11 mouse cellular contexts compared by ENCODE assay signal in the genomic region with DNA sequence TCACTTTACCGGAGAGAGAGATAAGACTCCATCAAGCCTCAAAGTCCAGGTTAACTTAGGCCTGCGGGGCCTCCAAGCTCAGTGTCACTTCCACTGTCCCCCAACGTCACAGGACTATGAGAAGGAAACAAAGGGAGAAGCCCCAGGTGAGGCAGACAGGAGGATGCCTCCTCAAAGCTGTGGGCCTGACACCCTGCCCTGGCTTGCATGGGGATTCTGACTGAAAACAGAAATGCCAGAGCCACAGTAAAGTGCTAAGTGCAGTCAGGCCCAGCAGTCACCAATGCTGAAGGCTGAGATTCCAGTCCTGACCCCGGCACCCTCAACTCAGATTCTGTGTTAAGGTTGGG. TPM values are rescaled to one million over a fixed set of nuclear protein-coding genes. Genes with fewer than 3 reads are reported as not detected.
DNase-seq lines count a peak whose midpoint lies in the region; ATAC-seq and TF ChIP-seq lines count a peak whose summit lies in the region.
"Had no signal": no experiment of that assay in that cellular context is flagged by ENCODE, and none has a peak within 500 bp of the region (broad histone marks: within the 10 kb centered on the region; RNA-seq: fewer than 3 reads in every experiment).

No protein-coding gene starts in this region.

- H3K9me3 ChIP-seq in lung, embryonic 15.5 days = no peaks in the 10 kb centered on the region
- H3K9me3 ChIP-seq in embryonic facial prominence, embryonic 12.5 days = no peaks in the 10 kb centered on the region
- no peaks in the 10 kb centered on the region for H3K9me3 ChIP-seq in liver, embryonic 16.5 days (replicated peaks; ENCODE audit: control insufficient read depth, low read length)
- H3K9me3 ChIP-seq in midbrain, embryonic 14.5 days (ENCODE audit: control insufficient read depth, low read length) = no peaks in the 10 kb centered on the region

- peak overlapping the region; percentile 62 for H3K9ac ChIP-seq in heart, adult 2 months (ENCODE audit: low read depth, low read length)
- peak overlapping the region; percentile 10 for H3K9ac ChIP-seq in lung, embryonic 15.5 days
- H3K9ac ChIP-seq in embryonic facial prominence, embryonic 12.5 days = no peak overlapping the region
- no peak overlapping the region for H3K9ac ChIP-seq in liver, embryonic 16.5 days (ENCODE audit: low read depth, low read length)
- no peak overlapping the region for H3K9ac ChIP-seq in midbrain, embryonic 14.5 days (replicated peaks; ENCODE audit: low read length)

- no peak overlapping the region for H3K4me2 ChIP-seq in lung, embryonic 15.5 days
- no peak overlapping the region for H3K4me2 ChIP-seq in embryonic facial prominence, embryonic 12.5 days (replicated peaks)
- H3K4me2 ChIP-seq in liver, embryonic 16.5 days (ENCODE audit: low read depth, low read length) = no peak overlapping the region
- no peak overlapping the region for H3K4me2 ChIP-seq in midbrain, embryonic 14.5 days (ENCODE audit: low read length)

- TF ChIP-seq CTCF in heart, adult 2 months (IDR thresholded peaks at IDR 0.05) = no peak

- peaks cover 16% of the 10 kb centered on the region for H3K79me2 ChIP-seq in heart, adult 2 months (replicated peaks; ENCODE audit: control insufficient read depth, insufficient read depth, low read length)

- peaks cover 36% of the 10 kb centered on the region for H3K36me3 ChIP-seq in heart, adult 2 months (ENCODE audit: control insufficient read depth, insufficient read depth, low read length)
- peaks cover 14% of the 10 kb centered on the region for H3K36me3 ChIP-seq in lung, embryonic 15.5 days
- peaks cover 10% of the 10 kb centered on the region for H3K36me3 ChIP-seq in embryonic facial prominence, embryonic 12.5 days
- H3K36me3 ChIP-seq in liver, embryonic 16.5 days (ENCODE audit: control insufficient read depth, insufficient read depth) = peaks cover 16% of the 10 kb centered on the region
- peaks cover 3% of the 10 kb centered on the region; the same call in 1 of the 2 replicates for H3K36me3 ChIP-seq in midbrain, embryonic 14.5 days (ENCODE audit: control insufficient read depth, insufficient read depth, low read length)

- DNase-seq in heart, adult 2 months = no peak
- no peak for DNase-seq in heart, adult 8-10 months (ENCODE audit: low spot score)
- no peak for DNase-seq in lung, postnatal 36 days
- DNase-seq in yolk sac, embryonic 10.5 days (ENCODE audit: low spot score) = no peak
- DNase-seq in midbrain, embryonic 14.5 days = no peak
- DNase-seq: right cerebral cortex, adult 18-20 months had no signal

- 40% methylated on average over 4 of the region's 4 CpGs for WGBS in heart, adult 2 months
- 33% methylated on average over 4 of the region's 4 CpGs for whole genome bisulfite sequencing in lung, embryonic 15.5 days
- 81% methylated on average over 4 of the region's 4 CpGs for WGBS in embryonic facial prominence, embryonic 12.5 days
- WGBS in liver, embryonic 16.5 days (ENCODE audit: insufficient replicate concordance) = 40% methylated on average over 4 of the region's 4 CpGs
- 88% methylated on average over 4 of the region's 4 CpGs for WGBS in midbrain, embryonic 14.5 days

- H3K4me1 ChIP-seq in heart, adult 2 months (ENCODE audit: control insufficient read depth, insufficient read depth, low read length) = peaks cover 71% of the 10 kb centered on the region
- peaks cover 69% of the 10 kb centered on the region for H3K4me1 ChIP-seq in lung, embryonic 15.5 days
- peaks cover 43% of the 10 kb centered on the region for H3K4me1 ChIP-seq in embryonic facial prominence, embryonic 12.5 days
- peaks cover 71% of the 10 kb centered on the region for H3K4me1 ChIP-seq in liver, embryonic 16.5 days (ENCODE audit: control insufficient read depth, low read depth, low read length)
- peaks cover 4% of the 10 kb centered on the region; the same call in 1 of the 2 replicates for H3K4me1 ChIP-seq in midbrain, embryonic 14.5 days (ENCODE audit: control insufficient read depth, insufficient read depth, low read length)

- intact Hi-C loops in heart, adult 2 months (cut with DNase I) = no loop called here

- H3K27me3 ChIP-seq in heart, adult 2 months (ENCODE audit: control insufficient read depth, insufficient read depth, low read length) = no peaks in the 10 kb centered on the region
- no peaks in the 10 kb centered on the region for H3K27me3 ChIP-seq in lung, embryonic 15.5 days
- H3K27me3 ChIP-seq in embryonic facial prominence, embryonic 12.5 days = no peaks in the 10 kb centered on the region
- no peaks in the 10 kb centered on the region for H3K27me3 ChIP-seq in liver, embryonic 16.5 days (ENCODE audit: control insufficient read depth, insufficient read depth, low read depth, low read length)
- H3K27me3 ChIP-seq in midbrain, embryonic 14.5 days (ENCODE audit: control insufficient read depth, insufficient read depth, low read length) = no peaks in the 10 kb centered on the region

- ATAC-seq in lung, embryonic 15.5 days (ENCODE audit: borderline replicate concordance, extremely low read depth, low FRiP score, low TSS enrichment) = no peak
- ATAC-seq in embryonic facial prominence, embryonic 12.5 days (ENCODE audit: insufficient number of reproducible peaks, insufficient read depth, low FRiP score, low TSS enrichment) = no peak
- ATAC-seq in liver, embryonic 16.5 days (ENCODE audit: low read depth) = no peak
- ATAC-seq in midbrain, embryonic 14.5 days (ENCODE audit: low FRiP score, low TSS enrichment) = no peak

- H3K4me3 ChIP-seq in heart, adult 2 months = no peak overlapping the region
- no peak overlapping the region for H3K4me3 ChIP-seq in lung, embryonic 15.5 days
- H3K4me3 ChIP-seq in embryonic facial prominence, embryonic 12.5 days = no peak overlapping the region
- H3K4me3 ChIP-seq in liver, embryonic 16.5 days (ENCODE audit: low read depth, low read length) = no peak overlapping the region
- H3K4me3 ChIP-seq in midbrain, embryonic 14.5 days (replicated peaks; ENCODE audit: low read depth, low read length) = no peak overlapping the region
- H3K4me3 ChIP-seq: erythroblast, embryonic 14.5 days had no signal

- TF ChIP-seq EP300 in heart, adult 2 months (IDR thresholded peaks at IDR 0.05; ENCODE audit: insufficient read depth, low read depth, low read length) = no peak

- no peak for TF ChIP-seq POLR2A in heart, adult 2 months (IDR thresholded peaks at IDR 0.05; ENCODE audit: insufficient read depth, low read depth, low read length)

- peak overlapping the region; percentile 91 for H3K27ac ChIP-seq in heart, adult 2 months
- peak overlapping the region; percentile 74 for H3K27ac ChIP-seq in lung, embryonic 15.5 days
- H3K27ac ChIP-seq in embryonic facial prominence, embryonic 12.5 days = peak overlapping the region; percentile 61
- 0 out of 2 replicates have a peak overlapping the region, but pooled peaks have one; percentile 0 for H3K27ac ChIP-seq in liver, embryonic 16.5 days (ENCODE audit: low read length)
- no peak overlapping the region for H3K27ac ChIP-seq in midbrain, embryonic 14.5 days (replicated peaks; ENCODE audit: low read depth, low read length)

RNA-seq across cellular contexts. Expression of a gene that starts 25.4 kb away (rescaled TPM):
- total RNA-seq in heart, adult 2 months (2021) = 100 to 1,000 TPM in 1 of 2 experiments, 10 to 100 TPM in 1; 88.3 to 111 TPM
- 30.4 and 46.8 TPM in 2 replicates for polyA plus RNA-seq in heart, adult 2 months (2012; rRNA removed)
- total RNA-seq in heart, adult 8-10 months (2022) = 100 to 1,000 TPM in 1 of 4 experiments, 10 to 100 TPM in 3; 72.5 to 127 (median 97.2) TPM
- polyA plus RNA-seq in lung, embryonic 15.5 days (2015; fragmentation: Nextera tagmentation; extraction: Ambion mirVana) = 62.5 and 67.7 TPM in 2 replicates
- polyA plus RNA-seq in embryonic facial prominence, embryonic 12.5 days (2016; fragmentation: Nextera tagmentation; extraction: Ambion mirVana) = 37.3 and 37.9 TPM in 2 replicates
- 19.7 and 21.9 TPM in 2 replicates for polyA plus RNA-seq in liver, embryonic 16.5 days (2015; fragmentation: Nextera tagmentation; extraction: Ambion mirVana)
- polyA plus RNA-seq in midbrain, embryonic 14.5 days (2014; fragmentation: Nextera tagmentation; extraction: Ambion mirVana) = 7.3 and 14.8 TPM in 2 replicates

RNA-seq across cellular contexts. Expression of a gene that starts 59.8 kb away (rescaled TPM):
- total RNA-seq in heart, adult 2 months (2021) = under 1 TPM in 1 of 2 experiments, not detected in 1; 0.55 TPM
- 0.06 TPM in 1 of 2 replicates, not detected in the other for polyA plus RNA-seq in heart, adult 2 months (2012; rRNA removed)
- not detected for total RNA-seq in heart, adult 8-10 months (2022)
- polyA plus RNA-seq in lung, embryonic 15.5 days (2015; fragmentation: Nextera tagmentation; extraction: Ambion mirVana) = 0.23 TPM in 1 of 2 replicates, not detected in the other
- 0.24 and 0.83 TPM in 2 replicates for polyA plus RNA-seq in embryonic facial prominence, embryonic 12.5 days (2016; fragmentation: Nextera tagmentation; extraction: Ambion mirVana)
- 26.2 and 26.9 TPM in 2 replicates for polyA plus RNA-seq in liver, embryonic 16.5 days (2015; fragmentation: Nextera tagmentation; extraction: Ambion mirVana)
- 0.11 TPM in 2 replicates for polyA plus RNA-seq in midbrain, embryonic 14.5 days (2014; fragmentation: Nextera tagmentation; extraction: Ambion mirVana)
- polyA plus RNA-seq: large intestine, adult 2 months had no signal

Comparison
In these comparisons a context has a peak if more than half of its experiments do, and no peak if none do; other contexts are left out.
1. H3K9ac ChIP-seq: peak in heart, adult 2 months (single experiment) and lung, embryonic 15.5 days (single experiment); none in embryonic facial prominence, embryonic 12.5 days (single experiment), liver, embryonic 16.5 days (single experiment) and midbrain, embryonic 14.5 days (single experiment).
2. RNA of a gene that starts 59.8 kb away (polyA plus RNA-seq): 26.2 to 26.9 TPM in liver, embryonic 16.5 days; 0.24 to 0.83 TPM in embryonic facial prominence, embryonic 12.5 days, 0.11 TPM in midbrain, embryonic 14.5 days, 0.06 TPM in heart, adult 2 months and 0.23 TPM in lung, embryonic 15.5 days; every median in the first group is over 10 times any median in the second.